Mouse (Mus musculus): ENCODE results near the gene Dock6.

Dock6 gene

DNA sequence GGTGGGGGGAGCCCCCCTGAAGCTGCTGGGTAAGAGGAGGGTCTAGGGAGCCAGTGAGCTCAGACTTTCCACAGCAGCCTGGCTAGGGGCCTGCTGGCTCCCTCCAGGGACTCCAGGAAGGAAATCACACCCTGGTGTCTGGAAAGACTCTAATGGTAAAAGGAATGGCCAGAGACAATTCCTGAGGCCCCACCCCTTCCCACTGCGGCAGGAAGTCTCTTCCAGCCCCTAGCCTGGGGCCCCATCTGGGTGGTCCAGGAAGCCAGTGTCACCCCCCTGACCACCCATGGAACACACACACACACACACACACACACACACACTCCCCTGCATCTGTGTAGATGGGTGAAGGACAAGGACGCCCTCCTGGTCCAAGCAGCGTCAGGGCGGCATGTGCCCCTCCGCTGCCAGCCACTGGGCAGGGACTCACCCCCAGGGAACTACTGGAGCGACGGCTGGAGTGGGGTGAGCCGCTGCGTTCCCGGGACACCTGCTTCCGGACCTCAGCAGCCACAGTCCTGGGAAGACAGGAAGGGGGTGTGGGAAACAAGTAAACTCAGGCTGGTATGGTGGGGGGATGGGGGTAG is 5.6 kb downstream of the Dock6 start:
- no peak for DNase-seq (ENCODE audit: low read depth)

DNA sequence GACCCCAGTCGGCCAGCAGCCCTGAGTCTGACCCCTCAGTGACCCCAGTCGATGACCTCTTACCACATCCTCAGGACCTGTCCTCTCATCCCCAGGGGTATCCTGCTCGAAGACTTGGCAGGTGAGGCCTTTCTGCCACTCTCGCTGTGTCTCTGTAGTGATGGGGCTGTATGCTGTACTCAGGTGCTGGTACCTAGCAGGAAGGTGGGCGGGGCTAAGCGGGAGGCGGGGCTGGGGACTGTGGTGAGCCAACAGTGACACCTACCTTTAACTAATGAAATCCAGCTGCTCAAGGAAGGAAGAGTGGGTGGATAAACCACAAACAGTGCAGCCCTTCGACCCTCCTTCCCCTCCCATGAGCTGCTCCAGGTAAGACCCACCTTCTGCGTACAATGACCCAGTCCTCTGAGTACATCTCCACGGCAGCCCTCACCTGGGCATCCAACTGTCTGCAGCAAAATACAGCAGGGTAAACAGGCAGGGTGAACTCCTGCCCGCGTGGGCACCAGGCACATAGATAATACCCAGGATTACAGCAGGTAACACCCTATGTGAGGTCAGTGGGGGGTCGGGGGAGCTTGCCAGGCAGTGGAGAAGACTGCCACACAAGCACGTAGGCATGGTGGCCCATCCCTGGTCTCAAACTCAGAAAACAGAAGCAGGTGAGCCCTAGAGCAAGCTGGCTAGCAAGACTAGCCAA is 6.9 kb downstream of the Dock6 start:
- DNase-seq (ENCODE audit: low read depth), result no peak

GRCm38 (mm10) chr9:21843086-21843485 is 9.3 kb downstream of the Dock6 start:
- no peak for DNase-seq (ENCODE audit: low read depth)

- DNase-seq (ENCODE audit: low read depth), result no peak
Observed at GRCm38 (mm10) chr9:21842391-21842790, 10.0 kb downstream of the Dock6 start.

- DNase-seq (ENCODE audit: low read depth), result no peak
Observed at GRCm38 (mm10) chr9:21841340-21841739, 11.1 kb downstream of the Dock6 start.

DNA sequence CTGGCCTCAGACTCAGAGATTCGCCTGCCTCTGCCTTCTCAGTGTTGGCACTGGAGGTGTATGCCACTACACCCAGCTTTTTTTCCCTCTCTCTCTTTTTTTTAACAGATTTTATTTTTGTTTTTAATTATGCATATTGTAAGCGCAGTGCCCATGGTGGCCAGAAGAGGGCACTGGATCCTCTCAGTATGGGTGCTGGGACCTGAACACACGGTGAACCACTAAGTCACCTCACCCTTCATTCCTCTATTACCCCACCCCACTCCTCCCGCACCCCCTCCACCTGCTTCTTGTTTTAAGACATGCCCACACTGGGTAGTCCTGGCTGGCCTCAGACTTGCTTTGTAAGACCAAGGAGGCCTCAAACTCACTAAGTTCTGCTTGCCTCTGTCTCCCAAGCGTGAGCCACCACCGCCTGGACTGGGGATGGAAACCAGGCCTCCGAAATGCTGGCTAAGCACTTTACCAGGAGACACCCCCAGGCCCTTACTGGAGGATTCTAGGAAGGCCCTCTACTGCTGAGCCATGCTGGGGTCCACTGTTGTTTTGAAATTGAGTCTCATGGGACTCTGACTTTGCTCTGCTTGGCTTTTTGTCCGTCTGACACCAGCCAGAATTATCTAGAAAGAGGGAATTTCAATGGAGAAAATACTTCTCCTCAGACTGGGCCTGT is 12.2 kb downstream of the Dock6 start:
- DNase-seq (ENCODE audit: low read depth), result peak; percentile 23

DNA sequence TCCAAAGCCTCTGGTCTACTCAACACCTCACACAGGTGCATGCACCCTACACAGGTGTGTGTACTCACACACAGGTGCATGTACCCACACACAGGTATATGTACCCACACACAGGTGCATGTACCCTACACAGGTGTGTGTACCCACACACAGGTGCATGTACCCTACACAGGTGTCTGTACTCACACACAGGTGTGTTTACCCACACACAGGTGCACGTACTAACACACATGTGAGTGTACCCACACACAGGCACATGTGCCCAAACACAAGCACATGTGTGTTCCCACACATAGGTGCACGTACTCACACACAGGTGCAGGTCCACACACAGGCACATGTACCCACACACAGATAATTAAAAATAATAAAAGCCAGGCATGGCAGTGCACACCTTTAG is 14.7 kb downstream of the Dock6 start:
- no peak for DNase-seq (ENCODE audit: low read depth)

GRCm38 (mm10) chr9:21835258-21835912 is 17.1 kb downstream of the Dock6 start, which contains the start of gene Angptl8:
TSS of gene Angptl8 (plus strand) at chr9:21835510.
- no peak for DNase-seq (ENCODE audit: low read depth)

GRCm38 (mm10) chr9:21831558-21832240 is 20.7 kb downstream of the Dock6 start:
- no peak for DNase-seq (ENCODE audit: low read depth)

DNA sequence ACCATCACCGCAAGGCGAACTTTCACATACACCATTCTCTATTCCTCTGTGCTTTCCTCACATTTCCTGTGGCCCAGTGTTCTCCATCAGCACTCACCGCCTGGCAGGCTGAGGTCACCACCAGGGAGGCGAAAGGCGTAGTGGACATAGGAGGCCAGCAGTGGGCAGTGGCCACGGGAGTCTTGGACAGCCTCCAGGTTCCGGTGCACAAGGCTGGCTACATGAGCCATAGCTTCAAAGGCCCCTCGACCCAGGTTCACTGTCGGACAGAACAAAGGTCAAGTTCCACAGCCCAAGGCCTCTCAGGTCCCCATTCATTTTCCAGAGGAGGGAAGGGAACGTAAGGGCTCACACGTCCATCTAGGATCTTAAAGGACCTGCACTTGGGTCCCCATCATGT is 21.5 kb downstream of the Dock6 start:
- DNase-seq (ENCODE audit: low read depth), result no peak

- DNase-seq (ENCODE audit: low read depth), result no peak
Observed at GRCm38 (mm10) chr9:21830461-21830850, 22.0 kb downstream of the Dock6 start.

DNA sequence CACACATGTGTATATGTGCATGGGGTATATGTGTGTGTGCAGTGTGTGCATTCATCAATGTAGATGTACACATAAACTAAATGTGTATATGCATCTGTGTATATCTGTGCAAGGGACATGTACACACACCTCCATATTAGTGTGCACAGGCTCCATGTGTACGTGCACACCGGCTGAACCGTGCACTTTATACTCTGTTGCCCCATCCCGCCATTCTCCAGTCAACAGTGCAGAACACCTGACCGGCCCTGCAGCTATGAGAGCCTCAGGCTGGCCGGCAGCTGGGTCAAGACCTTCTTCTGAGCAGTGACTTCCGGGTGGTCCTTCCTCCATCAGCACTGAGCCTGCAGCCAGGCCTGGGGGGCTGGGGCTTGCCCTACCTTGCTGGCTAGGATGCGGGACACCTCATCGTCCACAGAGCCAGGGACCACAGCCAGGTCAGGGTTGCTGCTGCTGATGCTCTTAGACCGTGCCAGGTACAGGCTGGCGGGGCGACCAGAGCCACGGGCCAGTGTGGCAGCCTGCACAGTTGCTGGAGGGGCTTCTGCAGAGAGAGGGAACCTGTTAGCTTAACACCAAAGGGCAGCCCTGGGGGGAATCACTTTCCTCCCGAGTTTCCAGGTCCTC is 22.5 kb downstream of the Dock6 start:
- DNase-seq (ENCODE audit: low read depth), result no peak

DNA sequence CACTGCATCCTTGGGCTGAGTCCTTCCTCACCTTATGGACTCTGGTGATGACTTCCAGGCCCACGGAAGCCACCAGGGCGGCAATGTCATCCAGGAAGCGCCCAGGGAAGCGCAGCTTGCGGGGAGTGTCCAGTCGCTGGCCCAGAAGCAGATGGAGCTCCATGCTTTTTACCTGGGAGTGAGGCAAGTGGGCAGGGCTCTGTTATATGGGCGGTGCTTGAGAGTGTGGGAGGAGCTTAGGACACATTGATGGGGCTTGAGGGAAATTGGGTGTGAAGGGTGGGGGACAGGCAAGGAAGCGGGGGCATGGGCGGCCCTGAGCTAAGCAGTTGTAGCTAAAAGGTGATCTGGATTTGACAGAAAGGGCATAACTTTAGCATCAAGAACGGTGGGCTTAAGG is 28.1 kb downstream of the Dock6 start:
- DNase-seq (ENCODE audit: low read depth), result no peak

GRCm38 (mm10) chr9:21823957-21824356 is 28.5 kb downstream of the Dock6 start:
- no peak for DNase-seq (ENCODE audit: low read depth)

- DNase-seq (ENCODE audit: low read depth), result no peak
Observed at GRCm38 (mm10) chr9:21822686-21823085, 29.7 kb downstream of the Dock6 start.

GRCm38 (mm10) chr9:21820183-21820582 is 32.3 kb downstream of the Dock6 start:
- no peak for DNase-seq (ENCODE audit: low read depth)

DNA sequence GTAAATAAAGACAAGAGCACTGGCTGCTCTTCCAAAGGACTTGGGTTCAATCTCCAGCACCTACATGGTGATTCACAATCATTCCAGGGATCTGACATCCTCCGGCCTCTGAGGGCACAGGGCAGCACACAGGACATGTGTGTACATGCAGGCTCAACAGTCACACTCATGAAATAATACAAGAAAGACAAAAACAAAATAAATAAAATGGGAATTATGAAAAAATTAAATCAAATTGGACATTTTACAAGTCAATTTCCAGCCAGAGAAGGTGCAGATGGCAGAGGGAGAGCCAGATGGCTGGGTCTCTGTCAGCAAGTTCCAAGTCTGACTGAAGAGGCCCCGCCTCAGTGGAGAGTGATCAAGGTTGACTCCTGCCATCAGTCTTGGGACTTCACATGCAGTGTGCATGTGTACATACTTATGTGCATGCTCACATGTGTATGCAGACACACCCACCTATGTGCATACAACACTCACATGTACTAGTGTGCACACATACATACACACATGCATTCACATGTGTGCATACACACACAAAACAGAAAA is 33.2 kb downstream of the Dock6 start:
- no peak for DNase-seq (ENCODE audit: low read depth)

GRCm38 (mm10) chr9:21818561-21818960 is 33.9 kb downstream of the Dock6 start:
- DNase-seq (ENCODE audit: low read depth), result no peak

DNA sequence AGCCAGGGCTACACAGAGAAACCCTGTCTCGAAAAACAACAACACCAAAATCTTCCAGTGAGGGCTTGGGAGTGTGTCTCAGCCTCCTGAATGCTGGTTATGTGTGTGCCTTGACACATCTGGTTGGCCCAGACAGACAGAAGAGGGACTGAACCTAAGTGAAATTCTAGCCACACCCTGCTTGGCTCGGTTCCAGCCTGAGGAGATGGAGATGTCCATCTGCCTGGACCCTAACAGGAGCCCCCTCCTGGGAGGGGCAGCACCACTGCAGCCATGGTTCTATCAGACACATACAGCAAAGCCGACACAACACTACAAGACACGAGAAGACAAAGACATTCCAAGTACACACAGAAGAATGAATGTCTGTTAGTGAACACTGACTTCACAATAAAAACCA is 34.3 kb downstream of the Dock6 start:
- no peak for DNase-seq (ENCODE audit: low read depth)

GRCm38 (mm10) chr9:21816716-21817305 is 35.6 kb downstream of the Dock6 start:
- no peak for DNase-seq (ENCODE audit: low read depth)

DNA sequence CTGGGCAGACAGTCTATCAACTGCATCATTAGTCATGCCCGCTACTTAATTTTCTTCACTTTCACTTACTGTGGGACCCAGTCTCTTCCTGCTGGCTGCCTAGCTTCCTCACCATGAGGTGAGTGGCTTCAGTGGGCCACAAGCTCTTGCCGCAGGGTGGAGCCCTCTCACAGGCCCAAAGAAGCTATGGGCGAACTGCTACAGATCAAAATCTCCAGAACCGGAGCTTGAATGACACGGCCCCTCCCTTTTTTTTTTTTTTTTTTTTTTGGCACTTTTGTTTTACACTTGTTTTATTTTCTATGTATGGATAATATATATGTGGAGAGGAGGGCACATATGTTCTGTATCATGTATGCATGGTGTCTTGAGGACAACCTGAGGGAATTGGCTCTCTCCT is 41.3 kb downstream of the Dock6 start:
- DNase-seq (ENCODE audit: low read depth), result no peak
